Mouse (Mus musculus) induced T-regulatory cell, adult 2 months (primary cell): ENCODE results near the gene Rcvrn.

Source experiments
- DNase-seq: peaks from one replicate; pipeline ENCODE4 v3.0.0-alpha.2; 2012; ENCODE audit warnings: low read depth

Rcvrn gene

GRCm38 (mm10) chr11:67694703-67695376 is at the start of gene Rcvrn:
TSS of gene Rcvrn (plus strand) at chr11:67695326.
- DNase-seq, result no peak

GRCm38 (mm10) chr11:67647745-67648144 is 47.4 kb upstream of the Rcvrn start:
- DNase-seq, result peak; percentile 59

- DNase-seq, result no peak
These were observed 46.3 kb upstream of the Rcvrn start for GRCm38 (mm10) chr11:67648651-67649407.

- no peak for DNase-seq
These were observed 45.0 kb upstream of the Rcvrn start for GRCm38 (mm10) chr11:67649971-67650707.

- DNase-seq, result no peak
These were observed 43.4 kb upstream of the Rcvrn start for GRCm38 (mm10) chr11:67651731-67652130.

GRCm38 (mm10) chr11:67652194-67652892 is 42.8 kb upstream of the Rcvrn start:
- DNase-seq, result peak; percentile 20

GRCm38 (mm10) chr11:67652893-67653255 is 42.3 kb upstream of the Rcvrn start:
- DNase-seq, result no peak

GRCm38 (mm10) chr11:67653521-67654090 is 41.5 kb upstream of the Rcvrn start:
- DNase-seq, result no peak

- DNase-seq, result no peak
These were observed 40.6 kb upstream of the Rcvrn start for GRCm38 (mm10) chr11:67654514-67654913.

GRCm38 (mm10) chr11:67655236-67655959 is 39.7 kb upstream of the Rcvrn start:
- no peak for DNase-seq

GRCm38 (mm10) chr11:67656366-67656765 is 38.8 kb upstream of the Rcvrn start:
- DNase-seq, result no peak

- DNase-seq, result no peak
These were observed 38.3 kb upstream of the Rcvrn start for GRCm38 (mm10) chr11:67656811-67657210.

- DNase-seq, result peak; percentile 72
These were observed 37.3 kb upstream of the Rcvrn start for GRCm38 (mm10) chr11:67657685-67658382.

- DNase-seq, result no peak
These were observed 33.7 kb upstream of the Rcvrn start for GRCm38 (mm10) chr11:67661465-67661864.

- no peak for DNase-seq
These were observed 31.7 kb upstream of the Rcvrn start for GRCm38 (mm10) chr11:67663437-67663836.

GRCm38 (mm10) chr11:67664261-67664660 is 30.9 kb upstream of the Rcvrn start:
- DNase-seq, result no peak

GRCm38 (mm10) chr11:67664918-67665317 is 30.2 kb upstream of the Rcvrn start:
- no peak for DNase-seq

- DNase-seq, result no peak
These were observed 29.0 kb upstream of the Rcvrn start for GRCm38 (mm10) chr11:67666129-67666528.

GRCm38 (mm10) chr11:67667531-67668332 is 27.4 kb upstream of the Rcvrn start:
- DNase-seq, result no peak
